Mouse (Mus musculus) gastrocnemius, postnatal 4 days (tissue): Measurements from ENCODE around the gene Hmgn1. TPM values are rescaled to one million over a fixed set of nuclear protein-coding genes. Genes with fewer than 3 reads are reported as not detected.

ENCODE experiments used
- DNase-seq, 2 experiments: peaks; one replicate each; pipeline ENCODE4 v3.0.0; 2021 to 2022; ENCODE audit warnings: low spot score in 2 of 2, mixed read lengths in 2 of 2
- total RNA-seq, 2 experiments: library from RNA; stranded (reverse); gene quantifications; 2 replicates each; pipeline ENCODE4 v1.2.3; 2021

Hmgn1 gene
- total RNA-seq, 2 experiments from 2014 or later: 172 to 185 TPM

DNA sequence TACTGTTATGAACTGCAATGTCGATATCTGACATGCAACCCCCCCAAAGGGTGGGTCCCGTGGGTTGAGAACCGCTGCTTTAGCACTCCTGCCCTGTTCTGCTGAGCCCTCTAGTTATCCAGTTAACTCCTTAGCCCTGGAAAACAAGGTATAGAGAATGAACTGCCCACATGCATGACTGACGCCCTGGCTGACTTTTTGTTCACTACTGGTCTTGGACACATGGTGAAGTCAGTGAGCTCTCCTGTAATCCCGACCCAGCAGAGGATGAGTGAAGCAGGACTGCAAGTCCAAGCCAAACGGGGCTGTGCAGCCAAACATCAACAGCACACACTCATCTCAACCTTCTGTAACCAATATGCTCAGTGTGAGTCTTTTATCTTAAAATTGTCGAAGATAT is 47.0 kb downstream of the Hmgn1 start:
- no peak for DNase-seq

Other genes starting within 250 kb of the Hmgn1 start
- gene Psmg1, start 136.8 kb downstream of the Hmgn1 start, total RNA-seq: 10 to 100 TPM; 22.2 to 24.6 TPM
- gene Brwd1, start 45.2 kb downstream of the Hmgn1 start, total RNA-seq: 100 to 1,000 TPM; 118 to 133 TPM
- 10 to 100 TPM; 14.0 to 18.1 TPM for gene Wrb, start 17.7 kb upstream of the Hmgn1 start, total RNA-seq
- 1 to 10 TPM; 1.6 to 2.0 TPM for gene Lca5l, start 64.5 kb upstream of the Hmgn1 start, total RNA-seq
- 100 to 1,000 TPM; 439 to 518 TPM for gene Sh3bgr, start 72.7 kb upstream of the Hmgn1 start, total RNA-seq
- gene B3galt5, start 108.1 kb upstream of the Hmgn1 start, total RNA-seq: under 1 TPM; 0.10 to 0.23 TPM